ENCODE assay signal across 37 mouse cellular contexts in genomic region chr13:8941701-8942100, GRCm38 (mm10). TPM values are rescaled to one million over a fixed set of nuclear protein-coding genes. Genes with fewer than 3 reads are reported as not detected.
"Had no signal": no experiment of that assay in that cellular context is flagged by ENCODE, and none has a peak within 500 bp of the region (broad histone marks: within the 10 kb centered on the region; RNA-seq: fewer than 3 reads in every experiment).

No protein-coding gene starts in this region.

RNA-seq across cellular contexts. Expression of gene Gm9745, which starts 6.3 kb away (rescaled TPM):
- total RNA-seq: left cerebral cortex, adult 18-20 months; left cerebral cortex, adult 2 months; left cerebral cortex, postnatal 10 days; left cerebral cortex, postnatal 14 days; left cerebral cortex, postnatal 25 days; left cerebral cortex, postnatal 4 days; liver, adult 2 months; megakaryocyte, adult 5-6 weeks; midbrain, postnatal 0 days; monocyte, adult 5-6 weeks had no signal
- polyA plus RNA-seq: limb, embryonic 10.5 days; limb, embryonic 11.5 days; limb, embryonic 12.5 days; limb, embryonic 13.5 days; limb, embryonic 14.5 days; limb, embryonic 15.5 days; liver, adult 2 months; liver, embryonic 11.5 days; liver, embryonic 13.5 days; liver, postnatal 0 days; lung, adult 2 months; lung, embryonic 14.5 days; lung, embryonic 15.5 days; lung, embryonic 16.5 days; lung, postnatal 0 days; macrophage; midbrain, embryonic 10.5 days; midbrain, embryonic 11.5 days; midbrain, embryonic 12.5 days; midbrain, embryonic 13.5 days; midbrain, embryonic 14.5 days; midbrain, embryonic 15.5 days; midbrain, embryonic 16.5 days; midbrain, postnatal 0 days; neural tube, embryonic 11.5 days; neural tube, embryonic 12.5 days; neural tube, embryonic 13.5 days had no signal

RNA-seq across cellular contexts. Expression of gene Idi2, which starts 11.0 kb away (rescaled TPM):
- total RNA-seq: left cerebral cortex, adult 18-20 months; left cerebral cortex, adult 2 months; left cerebral cortex, adult 8-10 months; left cerebral cortex, postnatal 14 days; left cerebral cortex, postnatal 36 days; left cerebral cortex, postnatal 4 days; liver, adult 2 months; megakaryocyte, adult 5-6 weeks; midbrain, postnatal 0 days; monocyte, adult 5-6 weeks had no signal
- polyA plus RNA-seq: limb, embryonic 10.5 days; limb, embryonic 12.5 days; limb, embryonic 13.5 days; liver, adult 2 months; liver, embryonic 13.5 days; liver, postnatal 0 days; lung, adult 2 months; lung, embryonic 14.5 days; lung, postnatal 0 days; macrophage; midbrain, embryonic 11.5 days; midbrain, embryonic 12.5 days; midbrain, embryonic 13.5 days; midbrain, embryonic 15.5 days; midbrain, embryonic 16.5 days; midbrain, postnatal 0 days; neural tube, embryonic 11.5 days; neural tube, embryonic 13.5 days had no signal
